Mouse (Mus musculus): ENCODE results near the gene Jarid2. TPM values are rescaled to one million over a fixed set of nuclear protein-coding genes. Genes with fewer than 3 reads are reported as not detected.

Gene Jarid2
- polyA plus RNA-seq, 1 experiment, result 3.9 TPM

DNA sequence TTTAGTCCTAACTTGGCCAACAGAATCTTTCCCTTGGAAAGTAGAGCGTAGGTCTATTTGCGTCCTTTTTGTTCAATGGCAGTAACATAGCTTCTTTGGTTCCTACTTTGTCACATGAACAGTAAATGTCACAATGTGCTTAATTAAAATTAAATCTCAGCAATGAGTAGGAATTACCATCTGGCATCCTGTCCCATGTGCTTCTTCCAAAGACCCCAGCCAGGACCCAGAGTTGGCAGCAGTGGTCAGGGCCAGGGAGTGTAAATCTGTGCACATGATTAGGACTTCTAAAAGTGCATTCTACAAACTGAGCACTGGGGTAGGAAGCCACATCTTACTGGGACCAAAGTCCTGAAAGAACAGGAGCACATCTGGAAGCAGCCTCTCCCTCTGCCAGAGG lies 189.0 kb downstream of the Jarid2 start:
- Histone ChIP-seq H3K4me2 (ENCODE audit: low read depth) (no peak overlapping the region), H3K79me2 (ENCODE audit: control insufficient read depth, insufficient read depth) (no peaks in the 10 kb centered on the region), H3K36me3 (ENCODE audit: control insufficient read depth, insufficient read depth) (peaks cover 43% of the 10 kb centered on the region), H3K4me3 (no peak overlapping the region), H3ac (ENCODE audit: control insufficient read depth, insufficient read length) (no peak overlapping the region), H3K27me3 (ENCODE audit: control insufficient read depth, insufficient read depth, insufficient read length) (no peaks in the 10 kb centered on the region)
- TF ChIP-seq CEBPB (IDR thresholded peaks at IDR 0.05; ENCODE audit: insufficient read depth, poor library complexity, severe bottlenecking) (no peak), MAX (IDR thresholded peaks at IDR 0.05; ENCODE audit: low read depth) (no peak), REST (IDR thresholded peaks at IDR 0.05; ENCODE audit: insufficient read depth, insufficient read length) (no peak), E2F4 (IDR thresholded peaks at IDR 0.05; ENCODE audit: insufficient read depth) (no peak), POLR2AphosphoS2 (IDR thresholded peaks at IDR 0.05; ENCODE audit: insufficient read length, low read depth) (no peak), TCF12 (IDR thresholded peaks at IDR 0.05; ENCODE audit: insufficient read depth, poor library complexity, severe bottlenecking) (no peak), MYOD1 (IDR thresholded peaks at IDR 0.05; ENCODE audit: control insufficient read depth in 1 of 3, insufficient read length in 2 of 3, low read depth in 2 of 3) (no peak), USF1 (IDR thresholded peaks at IDR 0.05; ENCODE audit: low read depth) (no peak)

DNA sequence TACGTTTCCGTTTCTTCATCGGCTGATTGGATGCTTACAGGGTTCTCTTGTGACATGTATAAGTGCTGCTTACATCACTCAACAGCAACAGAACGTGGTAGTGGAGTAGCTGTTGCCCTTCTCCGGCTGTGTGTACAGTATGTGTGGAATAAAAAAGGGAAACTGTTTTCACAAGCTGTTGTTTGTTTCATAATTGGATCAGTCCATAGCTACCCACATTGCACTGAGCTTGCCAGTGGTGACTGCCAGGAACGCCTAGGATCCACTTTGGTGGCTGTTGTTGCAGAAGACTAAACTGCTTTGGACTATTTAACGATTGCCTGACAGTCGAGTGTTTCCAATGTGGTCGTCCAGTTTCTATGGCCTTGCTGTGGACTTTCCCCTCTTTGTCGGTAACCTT lies 191.8 kb downstream of the Jarid2 start:
- Histone ChIP-seq H3K4me2 (ENCODE audit: low read depth) (no peak overlapping the region), H3K27me3 (ENCODE audit: control insufficient read depth, insufficient read depth, insufficient read length) (no peaks in the 10 kb centered on the region), H3K36me3 (ENCODE audit: control insufficient read depth, insufficient read depth) (peaks cover 53% of the 10 kb centered on the region), H3K79me2 (ENCODE audit: control insufficient read depth, insufficient read depth) (no peaks in the 10 kb centered on the region), H3K4me3 (no peak overlapping the region), H3ac (ENCODE audit: control insufficient read depth, insufficient read length) (no peak overlapping the region)
- TF ChIP-seq TCF12 (IDR thresholded peaks at IDR 0.05; ENCODE audit: insufficient read depth, poor library complexity, severe bottlenecking) (no peak), POLR2AphosphoS2 (IDR thresholded peaks at IDR 0.05; ENCODE audit: insufficient read length, low read depth) (no peak)

DNA sequence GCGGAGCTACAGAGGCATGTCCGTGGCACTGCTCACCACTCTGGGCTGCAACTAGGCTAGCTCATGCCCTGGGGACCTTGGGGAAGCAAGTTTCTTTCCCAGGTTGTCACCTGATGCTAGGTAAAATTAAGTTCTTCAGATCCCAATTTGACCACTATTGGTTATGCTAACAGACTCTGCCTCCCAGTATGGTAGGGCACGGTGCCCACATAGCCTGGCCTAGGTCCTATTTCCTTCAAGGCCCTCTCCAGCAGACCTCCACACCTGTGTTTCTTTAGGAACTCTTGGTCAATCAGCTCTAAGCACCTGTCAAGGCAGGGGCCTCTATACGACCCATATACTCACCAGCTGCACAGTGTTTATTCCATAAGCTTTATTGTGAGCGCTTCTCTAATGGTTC lies 192.4 kb downstream of the Jarid2 start:
- Histone ChIP-seq H3K4me3 (no peak overlapping the region), H3K36me3 (ENCODE audit: control insufficient read depth, insufficient read depth) (peaks cover 48% of the 10 kb centered on the region), H3K79me2 (ENCODE audit: control insufficient read depth, insufficient read depth) (no peaks in the 10 kb centered on the region), H3K4me2 (ENCODE audit: low read depth) (no peak overlapping the region), H3K27me3 (ENCODE audit: control insufficient read depth, insufficient read depth, insufficient read length) (no peaks in the 10 kb centered on the region), H3ac (ENCODE audit: control insufficient read depth, insufficient read length) (no peak overlapping the region)
- TF ChIP-seq POLR2AphosphoS2 (IDR thresholded peaks at IDR 0.05; ENCODE audit: insufficient read length, low read depth) (no peak), MAX (IDR thresholded peaks at IDR 0.05; ENCODE audit: low read depth) (no peak), USF1 (IDR thresholded peaks at IDR 0.05; ENCODE audit: low read depth) (no peak), REST (IDR thresholded peaks at IDR 0.05; ENCODE audit: insufficient read depth, insufficient read length) (no peak), TCF3 (IDR thresholded peaks at IDR 0.05; ENCODE audit: insufficient read length, low read depth) (no peak), MYOG (IDR thresholded peaks at IDR 0.05; ENCODE audit: control insufficient read depth in 1 of 3, insufficient read depth in 1 of 3, insufficient read length in 2 of 3, low read depth in 2 of 3) (no peak), TCF12 (IDR thresholded peaks at IDR 0.05; ENCODE audit: insufficient read depth, poor library complexity, severe bottlenecking) (no peak)

- no peaks in the 10 kb centered on the region for H3K27me3 ChIP-seq (ENCODE audit: control insufficient read depth, insufficient read depth, insufficient read length)
- no peak overlapping the region for H3K4me2 ChIP-seq (ENCODE audit: low read depth)
- peaks cover 44% of the 10 kb centered on the region for H3K36me3 ChIP-seq (ENCODE audit: control insufficient read depth, insufficient read depth)
- H3K79me2 ChIP-seq (ENCODE audit: control insufficient read depth, insufficient read depth), result no peaks in the 10 kb centered on the region
- no peak overlapping the region for H3K4me3 ChIP-seq
- TF ChIP-seq REST (IDR thresholded peaks at IDR 0.05; ENCODE audit: insufficient read depth, insufficient read length), result no peak
- no peak for TF ChIP-seq E2F4 (IDR thresholded peaks at IDR 0.05; ENCODE audit: insufficient read depth)
- no peak for TF ChIP-seq MAX (IDR thresholded peaks at IDR 0.05; ENCODE audit: low read depth)
- TF ChIP-seq POLR2AphosphoS2 (IDR thresholded peaks at IDR 0.05; ENCODE audit: insufficient read length, low read depth), result no peak
- TF ChIP-seq TCF12 (IDR thresholded peaks at IDR 0.05; ENCODE audit: insufficient read depth, poor library complexity, severe bottlenecking), result no peak
- no peak for TF ChIP-seq MYOD1 (IDR thresholded peaks at IDR 0.05; ENCODE audit: control insufficient read depth in 1 of 3, insufficient read length in 2 of 3, low read depth in 2 of 3)
- TF ChIP-seq MYOG (IDR thresholded peaks at IDR 0.05; ENCODE audit: control insufficient read depth in 1 of 3, insufficient read depth in 1 of 3, insufficient read length in 2 of 3, low read depth in 2 of 3), result no peak
- no peak overlapping the region for H3ac ChIP-seq (ENCODE audit: control insufficient read depth, insufficient read length)
Measured at GRCm38 (mm10) chr13:44924042-44924441, 194.8 kb downstream of the Jarid2 start.

- no peak overlapping the region for H3K4me2 ChIP-seq (ENCODE audit: low read depth)
- H3K36me3 ChIP-seq (ENCODE audit: control insufficient read depth, insufficient read depth), result peaks cover 36% of the 10 kb centered on the region
- no peak overlapping the region for H3K4me3 ChIP-seq
- no peaks in the 10 kb centered on the region for H3K79me2 ChIP-seq (ENCODE audit: control insufficient read depth, insufficient read depth)
- no peak overlapping the region for H3ac ChIP-seq (ENCODE audit: control insufficient read depth, insufficient read length)
- no peaks in the 10 kb centered on the region for H3K27me3 ChIP-seq (ENCODE audit: control insufficient read depth, insufficient read depth, insufficient read length)
- TF ChIP-seq MAX (IDR thresholded peaks at IDR 0.05; ENCODE audit: low read depth) (no peak), SRF (IDR thresholded peaks at IDR 0.05; ENCODE audit: control insufficient read depth, insufficient read length, low read depth) (no peak), REST (IDR thresholded peaks at IDR 0.05; ENCODE audit: insufficient read depth, insufficient read length) (no peak), CEBPB (IDR thresholded peaks at IDR 0.05; ENCODE audit: insufficient read depth, poor library complexity, severe bottlenecking) (no peak), TCF3 (IDR thresholded peaks at IDR 0.05; ENCODE audit: insufficient read length, low read depth) (no peak), POLR2AphosphoS2 (IDR thresholded peaks at IDR 0.05; ENCODE audit: insufficient read length, low read depth) (no peak), MYOD1 (IDR thresholded peaks at IDR 0.05; ENCODE audit: control insufficient read depth in 1 of 3, insufficient read length in 2 of 3, low read depth in 2 of 3) (no peak), E2F4 (IDR thresholded peaks at IDR 0.05; ENCODE audit: insufficient read depth) (no peak), TCF12 (IDR thresholded peaks at IDR 0.05; ENCODE audit: insufficient read depth, poor library complexity, severe bottlenecking) (no peak), USF1 (IDR thresholded peaks at IDR 0.05; ENCODE audit: low read depth) (no peak)
Measured at GRCm38 (mm10) chr13:44925173-44925572, 195.9 kb downstream of the Jarid2 start.
